Mouse (Mus musculus) midbrain, embryonic 14.5 days (tissue): ENCODE results near the gene Hddc2. TPM values are rescaled to one million over a fixed set of nuclear protein-coding genes. Genes with fewer than 3 reads are reported as not detected.

Experiments used
- polyA plus RNA-seq: library from polyadenylated mRNA; unstranded; fragments of >200 nt; fragmentation: Nextera tagmentation; extraction: Ambion mirVana; gene quantifications from 2 replicates; pipeline ENCODE4 v1.2.1, GENCODE M21; 2014

Gene Hddc2
- polyA plus RNA-seq, 1 experiment from 2014 or later = 51.7 TPM

Other genes with a start within 250 kb of the Hddc2 start
- gene Tpd52l1, start 132.6 kb downstream of the Hddc2 start, polyA plus RNA-seq = 35.9 and 38.1 TPM in 2 replicates